Mouse (Mus musculus) neural tube, embryonic 15.5 days (tissue): ENCODE measurements around the gene Efemp1. TPM values are rescaled to one million over a fixed set of nuclear protein-coding genes. Genes with fewer than 3 reads are reported as not detected.

Experiments used
- ATAC-seq: fragments of 200-750 bp; cut with Nextera tagmentation; 2 replicates; pipeline ENCODE4 v1.8.0; 2017; ENCODE audit warnings: mild to moderate bottlenecking, moderate TSS enrichment, moderate library complexity; ENCODE audit not compliant: low FRiP score
- H3K27ac ChIP-seq: fragments of 300-500 bp; sonication (generic); replicated peaks from 2 replicates; pipeline ENCODE4 v1.5.1; 2015; ENCODE audit warnings: mild to moderate bottlenecking, inconsistent platforms
- H3K27me3 ChIP-seq: fragments of 300-500 bp; sonication (generic); replicated peaks from 2 replicates; pipeline ENCODE4 v1.6.1; 2015; ENCODE audit warnings: inconsistent platforms
- H3K36me3 ChIP-seq: fragments of 300-500 bp; sonication (generic); 2 replicates; pipeline ENCODE4 v1.6.1; 2015; ENCODE audit warnings: inconsistent platforms
- H3K4me1 ChIP-seq: fragments of 300-500 bp; sonication (generic); 2 replicates; pipeline ENCODE4 v1.6.1; 2015; ENCODE audit warnings: inconsistent platforms
- H3K4me2 ChIP-seq: fragments of 300-500 bp; sonication (generic); 2 replicates; pipeline ENCODE4 v1.6.1; 2015; ENCODE audit warnings: inconsistent platforms, mild to moderate bottlenecking, moderate library complexity
- H3K4me3 ChIP-seq: fragments of 300-500 bp; sonication (generic); replicated peaks from 2 replicates; pipeline ENCODE4 v1.5.1; 2015; ENCODE audit warnings: mild to moderate bottlenecking, inconsistent platforms
- H3K9ac ChIP-seq: fragments of 300-500 bp; sonication (generic); replicated peaks from 2 replicates; pipeline ENCODE4 v1.6.1; 2015; ENCODE audit warnings: mild to moderate bottlenecking, inconsistent platforms
- H3K9me3 ChIP-seq: fragments of 300-500 bp; sonication (generic); replicated peaks from 2 replicates; pipeline ENCODE4 v1.6.1; 2016; ENCODE audit warnings: inconsistent platforms
- WGBS: fragments of 180-500 bp; shearing (Covaris S2); methylation state at CpG from one replicate; pipeline ENCODE4 v1.1.7; 2015; ENCODE audit warnings: mixed read lengths; 5-methylcytosine and 5-hydroxymethylcytosine counted together
- polyA plus RNA-seq: library from polyadenylated mRNA; unstranded; fragments of >200 nt; fragmentation: Nextera tagmentation; extraction: Ambion mirVana; gene quantifications from 2 replicates; pipeline ENCODE4 v1.2.1, GENCODE M21; 2015

Efemp1 gene
- polyA plus RNA-seq, 1 experiment from 2014 or later, result 4.2 TPM

- WGBS, result 84% methylated on average over 2 of the region's 2 CpGs
- no peak for ATAC-seq
- no peak overlapping the region for H3K4me2 ChIP-seq
Observed at GRCm38 (mm10) chr11:28869129-28869528, 16.1 kb downstream of the Efemp1 start.

GRCm38 (mm10) chr11:28881381-28881976 lies 28.5 kb downstream of the Efemp1 start:
- no peak overlapping the region for H3K9ac ChIP-seq
- ATAC-seq, result no peak
- WGBS, result 81% methylated on average over 2 of the region's 2 CpGs
- H3K4me3 ChIP-seq, result no peak overlapping the region
- H3K27ac ChIP-seq, result no peak overlapping the region
- no peaks in the 10 kb centered on the region for H3K4me1 ChIP-seq
- no peaks in the 10 kb centered on the region for H3K9me3 ChIP-seq
- H3K36me3 ChIP-seq, result no peaks in the 10 kb centered on the region
- H3K27me3 ChIP-seq, result no peaks in the 10 kb centered on the region
- H3K4me2 ChIP-seq, result no peak overlapping the region

More at GRCm38 (mm10) chr11:28869129-28869528, 16.1 kb downstream of the Efemp1 start:
- no peaks in the 10 kb centered on the region for H3K4me1 ChIP-seq
- H3K27ac ChIP-seq, result no peak overlapping the region
- no peaks in the 10 kb centered on the region for H3K9me3 ChIP-seq
- no peaks in the 10 kb centered on the region for H3K36me3 ChIP-seq
- no peak overlapping the region for H3K4me3 ChIP-seq
- H3K9ac ChIP-seq, result no peak overlapping the region
- no peaks in the 10 kb centered on the region for H3K27me3 ChIP-seq

- ATAC-seq, result no peak
- Histone ChIP-seq H3K4me2 (no peak overlapping the region), H3K36me3 (no peaks in the 10 kb centered on the region), H3K4me3 (no peak overlapping the region), H3K27me3 (no peaks in the 10 kb centered on the region), H3K4me1 (no peaks in the 10 kb centered on the region), H3K9me3 (no peaks in the 10 kb centered on the region), H3K9ac (no peak overlapping the region), H3K27ac (no peak overlapping the region)
- 71% methylated on average over 4 of the region's 4 CpGs for WGBS
Observed at GRCm38 (mm10) chr11:28883106-28883505, 30.1 kb downstream of the Efemp1 start.

- ATAC-seq, result no peak
- no peak overlapping the region for H3K9ac ChIP-seq
- H3K9me3 ChIP-seq, result no peaks in the 10 kb centered on the region
- WGBS, result 88% methylated on average over 1 of the region's 1 CpGs
- no peak overlapping the region for H3K4me2 ChIP-seq
- no peaks in the 10 kb centered on the region for H3K4me1 ChIP-seq
- no peak overlapping the region for H3K27ac ChIP-seq
- H3K27me3 ChIP-seq, result no peaks in the 10 kb centered on the region
- H3K4me3 ChIP-seq, result no peak overlapping the region
- H3K36me3 ChIP-seq, result no peaks in the 10 kb centered on the region
Observed at GRCm38 (mm10) chr11:28889538-28889937, 36.5 kb downstream of the Efemp1 start.

GRCm38 (mm10) chr11:28891515-28891914 lies 38.5 kb downstream of the Efemp1 start:
- 70% methylated on average over 5 of the region's 5 CpGs for WGBS
- no peak for ATAC-seq
- H3K4me1 ChIP-seq, result no peaks in the 10 kb centered on the region
- no peaks in the 10 kb centered on the region for H3K36me3 ChIP-seq
- no peaks in the 10 kb centered on the region for H3K27me3 ChIP-seq
- no peak overlapping the region for H3K27ac ChIP-seq
- no peak overlapping the region for H3K4me3 ChIP-seq
- H3K9me3 ChIP-seq, result no peaks in the 10 kb centered on the region
- H3K4me2 ChIP-seq, result no peak overlapping the region
- no peak overlapping the region for H3K9ac ChIP-seq

- H3K9me3 ChIP-seq, result no peaks in the 10 kb centered on the region
- 62% methylated on average over 1 of the region's 1 CpGs for WGBS
- no peaks in the 10 kb centered on the region for H3K4me1 ChIP-seq
- no peak overlapping the region for H3K4me2 ChIP-seq
- H3K9ac ChIP-seq, result no peak overlapping the region
- H3K4me3 ChIP-seq, result no peak overlapping the region
- H3K36me3 ChIP-seq, result no peaks in the 10 kb centered on the region
- H3K27ac ChIP-seq, result no peak overlapping the region
- no peaks in the 10 kb centered on the region for H3K27me3 ChIP-seq
- ATAC-seq, result no peak
Observed at GRCm38 (mm10) chr11:28899420-28899819, 46.4 kb downstream of the Efemp1 start.

- Histone ChIP-seq H3K9ac (no peak overlapping the region), H3K4me2 (no peak overlapping the region), H3K4me1 (peaks cover 3% of the 10 kb centered on the region; the same call in 1 of the 2 replicates), H3K27me3 (no peaks in the 10 kb centered on the region), H3K4me3 (no peak overlapping the region), H3K27ac (no peak overlapping the region), H3K9me3 (no peaks in the 10 kb centered on the region), H3K36me3 (no peaks in the 10 kb centered on the region)
- no peak for ATAC-seq
- 80% methylated on average over 2 of the region's 2 CpGs for WGBS
Observed at GRCm38 (mm10) chr11:28904596-28904995, 51.6 kb downstream of the Efemp1 start.

GRCm38 (mm10) chr11:28906288-28906687 lies 53.3 kb downstream of the Efemp1 start:
- ATAC-seq, result no peak
- Histone ChIP-seq H3K9me3 (no peaks in the 10 kb centered on the region), H3K36me3 (no peaks in the 10 kb centered on the region), H3K4me1 (peaks cover 3% of the 10 kb centered on the region; the same call in 1 of the 2 replicates), H3K9ac (no peak overlapping the region), H3K27ac (no peak overlapping the region), H3K4me2 (no peak overlapping the region), H3K27me3 (no peaks in the 10 kb centered on the region), H3K4me3 (no peak overlapping the region)
- WGBS, result 81% methylated on average over 3 of the region's 3 CpGs

GRCm38 (mm10) chr11:28908908-28909545 lies 56.0 kb downstream of the Efemp1 start:
- ATAC-seq, result no peak
- no peak overlapping the region for H3K9ac ChIP-seq
- H3K27ac ChIP-seq, result no peak overlapping the region
- no peak overlapping the region for H3K4me3 ChIP-seq
- peaks cover 3% of the 10 kb centered on the region; the same call in 1 of the 2 replicates for H3K4me1 ChIP-seq
- H3K9me3 ChIP-seq, result no peaks in the 10 kb centered on the region
- H3K36me3 ChIP-seq, result no peaks in the 10 kb centered on the region
- H3K4me2 ChIP-seq, result no peak overlapping the region
- 60% methylated on average over 3 of the region's 3 CpGs for WGBS
- H3K27me3 ChIP-seq, result no peaks in the 10 kb centered on the region

- 54% methylated on average over 3 of the region's 3 CpGs for WGBS
- no peak overlapping the region for H3K9ac ChIP-seq
Observed at GRCm38 (mm10) chr11:28912469-28913138, 59.6 kb downstream of the Efemp1 start.

GRCm38 (mm10) chr11:28934449-28934848 lies 81.4 kb downstream of the Efemp1 start:
- ATAC-seq, result no peak
- no peak overlapping the region for H3K4me3 ChIP-seq
- no peaks in the 10 kb centered on the region for H3K27me3 ChIP-seq
- H3K27ac ChIP-seq, result no peak overlapping the region
- H3K9me3 ChIP-seq, result no peaks in the 10 kb centered on the region
- no peak overlapping the region for H3K4me2 ChIP-seq
- no peaks in the 10 kb centered on the region for H3K36me3 ChIP-seq
- H3K9ac ChIP-seq, result no peak overlapping the region
- H3K4me1 ChIP-seq, result no peaks in the 10 kb centered on the region

More at GRCm38 (mm10) chr11:28912469-28913138, 59.6 kb downstream of the Efemp1 start:
- Histone ChIP-seq H3K27ac (no peak overlapping the region), H3K36me3 (no peaks in the 10 kb centered on the region), H3K4me1 (peaks cover 3% of the 10 kb centered on the region; the same call in 1 of the 2 replicates), H3K9me3 (no peaks in the 10 kb centered on the region), H3K4me3 (no peak overlapping the region), H3K4me2 (no peak overlapping the region), H3K27me3 (no peaks in the 10 kb centered on the region)
- no peak for ATAC-seq

- no peaks in the 10 kb centered on the region for H3K4me1 ChIP-seq
- H3K4me3 ChIP-seq, result no peak overlapping the region
- no peak overlapping the region for H3K9ac ChIP-seq
- no peak overlapping the region for H3K27ac ChIP-seq
- no peaks in the 10 kb centered on the region for H3K9me3 ChIP-seq
- no peak for ATAC-seq
- 94% methylated on average over 1 of the region's 1 CpGs for WGBS
- no peaks in the 10 kb centered on the region for H3K36me3 ChIP-seq
- H3K27me3 ChIP-seq, result no peaks in the 10 kb centered on the region
- no peak overlapping the region for H3K4me2 ChIP-seq
Observed at GRCm38 (mm10) chr11:28939651-28940050, 86.6 kb downstream of the Efemp1 start.
